Mouse (Mus musculus) ovary, postnatal 14 days (tissue): ENCODE data around the gene Hist3h2a.

ENCODE experiments used
- DNase-seq: peaks from one replicate; pipeline ENCODE4 v3.0.0; 2022; ENCODE audit warnings: low spot score

Gene Hist3h2a

GRCm38 (mm10) chr11:58954420-58955142, at the start of gene Hist3h2a, which contains the start of gene Trim17:
TSS of gene Hist3h2a (plus strand) at chr11:58954685.
TSS of gene Trim17 (plus strand) at chr11:58954685.
- peak; percentile 74 for DNase-seq

DNA sequence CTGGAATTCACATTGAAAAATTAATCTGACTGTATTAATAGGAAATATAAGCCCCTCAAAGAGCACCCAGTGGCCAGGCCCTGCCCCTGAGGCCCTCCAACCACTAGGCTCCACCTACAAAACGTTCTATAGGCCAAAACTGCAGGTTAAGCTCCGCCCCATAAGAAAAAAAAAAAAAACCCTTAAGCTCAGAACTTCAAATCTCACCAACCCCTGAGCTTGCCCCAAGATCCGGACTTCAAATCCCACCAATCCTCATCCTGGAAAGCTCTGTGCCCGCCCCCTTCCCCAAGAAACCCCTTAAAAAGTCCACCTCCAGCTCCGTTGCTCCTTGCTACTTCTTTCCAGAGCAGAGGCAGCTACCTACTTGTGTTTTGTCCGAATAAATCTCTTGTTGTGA, 49.6 kb upstream of the Hist3h2a start:
- no peak for DNase-seq

GRCm38 (mm10) chr11:58913776-58914175, 40.7 kb upstream of the Hist3h2a start:
- DNase-seq, result no peak

DNA sequence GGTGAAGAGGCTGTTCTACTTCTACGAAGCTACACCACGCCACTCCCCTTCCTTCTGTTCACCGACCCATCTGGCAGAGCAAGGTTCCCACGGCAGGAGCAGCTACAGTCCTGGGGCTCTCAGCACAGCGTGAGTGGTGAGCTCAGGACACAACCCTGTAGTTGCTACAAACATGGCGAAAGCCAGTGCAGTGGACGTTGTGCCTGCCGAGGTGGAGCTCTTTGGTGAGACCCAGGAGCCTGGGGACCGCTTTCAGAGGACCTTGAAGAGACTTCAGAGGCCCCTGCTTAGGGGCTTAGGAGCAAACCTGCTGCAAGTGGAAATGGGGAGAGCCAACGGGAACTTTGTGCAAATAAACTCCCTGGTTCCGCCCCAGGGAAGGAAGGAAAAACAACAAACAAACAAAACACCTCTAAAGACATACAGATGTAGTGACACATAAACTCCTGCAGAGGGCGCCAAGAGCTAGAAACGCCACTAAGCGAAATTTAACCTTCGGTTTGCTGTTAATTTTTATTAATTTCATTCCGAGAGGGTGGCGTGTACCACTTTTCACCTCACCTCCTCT, 39.9 kb upstream of the Hist3h2a start:
- no peak for DNase-seq

GRCm38 (mm10) chr11:58916879-58917744, 37.4 kb upstream of the Hist3h2a start:
- no peak for DNase-seq

GRCm38 (mm10) chr11:58917745-58918366, 36.6 kb upstream of the Hist3h2a start, which contains the start of gene Btnl10:
TSS of gene Btnl10 (plus strand) at chr11:58917908.
- no peak for DNase-seq

GRCm38 (mm10) chr11:58918759-58919158, 35.7 kb upstream of the Hist3h2a start:
- no peak for DNase-seq

- no peak for DNase-seq
Observed at GRCm38 (mm10) chr11:58922420-58922819, 32.1 kb upstream of the Hist3h2a start.

- DNase-seq, result no peak
Observed at GRCm38 (mm10) chr11:58926651-58927050, 27.8 kb upstream of the Hist3h2a start.

DNA sequence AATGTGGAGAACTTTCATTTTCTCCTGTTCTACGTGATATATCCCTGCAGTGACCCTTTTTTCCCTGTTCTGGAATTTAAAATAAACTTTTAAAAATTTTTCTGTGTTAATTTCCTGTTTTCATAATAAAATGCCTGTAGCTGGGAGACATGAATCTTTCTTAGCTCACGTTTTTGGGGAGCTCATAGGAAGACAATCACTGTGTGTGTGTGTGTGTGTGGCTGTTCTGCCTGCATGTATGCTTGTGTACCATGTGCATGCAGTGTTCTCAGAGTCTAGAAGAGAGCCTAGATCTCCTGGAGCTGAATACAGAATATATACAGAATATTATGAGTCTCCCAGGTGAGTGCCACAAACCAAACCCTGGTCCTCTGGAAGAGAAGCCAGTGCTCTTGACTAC, 27.4 kb upstream of the Hist3h2a start:
- DNase-seq, result no peak

DNA sequence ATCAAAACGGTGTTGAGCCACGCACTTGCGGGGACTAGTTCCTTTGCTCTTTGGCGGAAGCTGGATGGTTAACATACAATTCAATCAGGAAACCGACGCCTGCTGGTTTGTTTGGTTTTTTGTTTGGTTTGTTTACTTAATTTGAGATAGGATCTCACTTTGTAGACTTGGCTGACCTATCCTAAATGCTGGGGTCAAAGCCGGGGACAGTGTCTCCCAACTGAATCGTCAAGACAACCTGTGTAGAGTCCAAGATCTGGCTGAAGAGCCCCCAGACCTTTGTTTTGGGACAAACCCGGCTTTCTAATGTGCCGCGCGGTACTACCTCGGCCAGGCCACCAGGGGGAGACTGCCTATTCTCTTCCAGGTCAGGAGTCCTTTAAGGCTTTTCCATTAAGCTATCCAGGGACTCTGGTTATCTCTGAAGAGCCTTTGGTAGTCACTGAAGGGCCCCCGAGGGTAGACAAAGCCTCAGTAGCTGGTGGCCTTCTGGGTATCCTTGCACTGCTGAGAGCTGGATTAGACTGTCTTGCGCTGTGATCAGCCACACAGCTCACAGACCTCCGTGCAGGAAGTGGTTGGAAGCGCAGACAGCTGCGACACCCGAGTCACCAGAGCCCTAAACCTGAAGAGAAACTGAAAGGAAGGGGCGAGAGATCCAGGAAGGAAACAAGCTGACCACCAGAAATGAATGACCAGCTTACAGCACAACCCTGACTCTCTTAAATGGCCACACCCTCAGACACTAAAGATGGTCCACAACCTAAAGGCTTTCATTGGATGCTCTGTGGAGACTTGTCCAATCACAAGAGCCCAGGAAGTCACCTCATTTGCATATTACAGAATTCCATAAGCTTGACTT, 26.5 kb upstream of the Hist3h2a start:
- DNase-seq, result peak; percentile 38

- DNase-seq, result no peak
Observed at GRCm38 (mm10) chr11:58929055-58929454, 25.4 kb upstream of the Hist3h2a start.

- no peak for DNase-seq
Observed at GRCm38 (mm10) chr11:58929641-58930040, 24.8 kb upstream of the Hist3h2a start.

GRCm38 (mm10) chr11:58930254-58930653, 24.2 kb upstream of the Hist3h2a start:
- no peak for DNase-seq

GRCm38 (mm10) chr11:58931576-58931975, 22.9 kb upstream of the Hist3h2a start:
- DNase-seq, result no peak

- no peak for DNase-seq
Observed at GRCm38 (mm10) chr11:58937909-58938308, 16.6 kb upstream of the Hist3h2a start.

DNA sequence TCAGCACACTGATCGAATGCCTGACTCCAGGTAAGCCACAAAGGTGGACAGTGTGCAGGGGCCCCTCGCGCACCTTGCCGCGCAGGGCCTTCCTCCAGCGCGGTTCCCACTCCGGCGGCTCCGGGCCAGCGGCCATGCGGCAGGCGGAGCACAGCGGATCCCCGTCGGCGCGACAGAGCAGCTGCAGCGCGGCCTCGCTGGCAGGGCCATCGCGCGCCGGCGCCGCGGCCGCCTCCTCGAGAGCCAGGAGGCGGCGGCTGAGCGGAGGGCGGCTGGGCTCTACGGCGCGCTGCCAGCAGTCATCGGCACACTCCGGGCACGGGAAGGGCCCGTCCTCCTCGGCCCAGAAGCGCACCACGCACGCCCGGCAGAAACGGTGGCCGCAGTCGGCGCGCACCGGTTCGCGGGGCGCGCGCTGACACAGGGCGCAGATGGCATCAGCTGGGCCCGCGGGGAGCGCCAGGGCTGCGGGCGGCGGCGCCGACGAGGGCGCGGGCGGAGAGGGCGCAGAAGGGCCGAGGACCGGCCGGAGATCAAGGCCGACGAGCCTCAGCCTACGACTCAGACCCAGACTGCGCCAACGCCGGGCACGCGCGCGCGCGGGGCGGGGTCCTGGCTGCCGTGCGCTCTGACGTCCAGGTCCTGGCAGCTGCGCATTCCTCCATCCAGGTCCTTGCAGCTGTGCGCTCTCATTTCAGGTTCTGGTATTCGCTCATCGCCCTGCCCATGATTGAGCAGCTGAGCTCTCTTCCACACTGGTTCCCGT, 16.0 kb upstream of the Hist3h2a start, which contains the start of gene Rnf187:
Gene Rnf187 (minus strand): TSS at position 595 of the 766 bp plus-strand sequence.
- DNase-seq, result peak; percentile 84

- no peak for DNase-seq
Observed at GRCm38 (mm10) chr11:58939088-58939439, 15.4 kb upstream of the Hist3h2a start.

- DNase-seq, result no peak
Observed at GRCm38 (mm10) chr11:58944136-58944535, 10.3 kb upstream of the Hist3h2a start.

DNA sequence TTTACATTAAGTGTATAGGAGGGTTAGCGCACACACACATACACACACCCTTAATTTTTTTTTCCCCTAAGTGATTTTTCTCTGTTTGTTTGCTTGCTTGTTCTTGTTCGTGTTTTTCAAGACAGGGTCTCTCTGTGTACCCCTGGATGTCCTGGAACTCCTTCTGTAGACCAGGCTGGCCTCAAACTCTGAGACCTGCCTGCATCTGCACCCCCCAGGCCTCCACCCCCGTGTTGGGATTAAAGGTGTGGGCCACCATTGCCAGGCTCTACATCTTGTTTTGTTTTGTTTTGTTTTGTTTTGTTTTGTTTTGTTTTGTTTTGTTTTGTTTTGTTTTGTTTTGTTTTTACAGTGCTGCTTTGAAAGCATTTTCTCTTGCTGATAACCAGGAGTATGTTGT, 7.2 kb upstream of the Hist3h2a start:
- no peak for DNase-seq
